Mouse (Mus musculus) olfactory bulb, adult 2 months (tissue): Measurements from ENCODE around the gene Pbx3.

Experiments
- CTCF ChIP-seq: fragments of 200-500 bp; IDR thresholded peaks from 2 replicates; pipeline ENCODE4 v1.5.1; 2012; ENCODE audit warnings: low read depth, mild to moderate bottlenecking, low read length, moderate library complexity; ENCODE audit not compliant: insufficient read depth
- POLR2A ChIP-seq: fragments of 200-500 bp; IDR thresholded peaks from 2 replicates; pipeline ENCODE4 v1.6.1; 2012; ENCODE audit warnings: mild to moderate bottlenecking, low read depth, low read length, moderate library complexity; ENCODE audit not compliant: insufficient read depth

GRCm38 (mm10) chr2:34227688-34228087 lies 145.3 kb downstream of the Pbx3 start:
- TF ChIP-seq POLR2A (no peak), CTCF (no peak)
